Mouse (Mus musculus) bone marrow macrophage, adult 2 months (primary cell): ENCODE data around the gene Sox5. TPM values are rescaled to one million over a fixed set of nuclear protein-coding genes. Genes with fewer than 3 reads are reported as not detected.

Experiments
- H3K27ac ChIP-seq: 2 replicates; pipeline ENCODE4 v1.5.1; 2012; ENCODE audit warnings: low read depth, low read length; ENCODE audit not compliant: insufficient read depth
- H3K4me1 ChIP-seq: 2 replicates; pipeline ENCODE4 v1.6.1; 2012; ENCODE audit warnings: low read length; ENCODE audit not compliant: control insufficient read depth, insufficient read depth
- H3K4me3 ChIP-seq: 2 replicates; pipeline ENCODE4 v1.5.1; 2012; ENCODE audit warnings: mild to moderate bottlenecking, low read length, moderate library complexity; ENCODE audit not compliant: insufficient read depth
- CTCF ChIP-seq: IDR thresholded peaks from 2 replicates; pipeline ENCODE4 v1.5.1; 2012; ENCODE audit warnings: low read depth, mild to moderate bottlenecking, low read length, moderate library complexity
- POLR2A ChIP-seq: IDR thresholded peaks from 2 replicates; pipeline ENCODE4 v1.6.1; 2012; ENCODE audit warnings: mild to moderate bottlenecking, low read depth, low read length, borderline replicate concordance
- polyA plus RNA-seq: library from polyadenylated mRNA; stranded (reverse); fragments of >200 nt; gene quantifications from 2 replicates; pipeline ENCODE4 v1.2.4, GENCODE M21; 2012; ENCODE audit not compliant: missing spikeins, insufficient read depth, insufficient read length

Gene Sox5
- polyA plus RNA-seq, 1 experiment = 0.58 TPM

DNA sequence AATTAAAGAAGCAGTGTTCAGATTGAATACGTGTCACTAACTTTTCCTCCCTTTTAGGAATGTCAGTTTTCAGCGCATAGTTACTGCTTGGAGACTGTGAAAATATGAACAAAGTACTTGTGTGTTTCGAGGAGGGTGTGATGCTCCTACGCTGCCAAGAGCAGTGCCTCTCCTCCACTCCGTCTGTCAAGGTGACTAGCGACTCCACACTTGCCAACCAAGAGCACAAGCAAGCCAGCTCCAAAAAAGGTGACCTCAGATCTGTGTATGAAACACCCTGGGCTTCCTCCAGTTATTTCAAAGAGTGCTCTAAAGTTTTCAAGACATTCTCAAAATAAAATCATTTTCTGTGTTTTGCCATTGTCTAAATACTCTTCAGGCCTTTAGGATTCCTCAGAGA is 271.6 kb downstream of the Sox5 start:
- no peak overlapping the region for H3K27ac ChIP-seq
- H3K4me1 ChIP-seq = no peaks in the 10 kb centered on the region
- no peak for TF ChIP-seq POLR2A
- TF ChIP-seq CTCF = no peak
- H3K4me3 ChIP-seq = no peak overlapping the region

DNA sequence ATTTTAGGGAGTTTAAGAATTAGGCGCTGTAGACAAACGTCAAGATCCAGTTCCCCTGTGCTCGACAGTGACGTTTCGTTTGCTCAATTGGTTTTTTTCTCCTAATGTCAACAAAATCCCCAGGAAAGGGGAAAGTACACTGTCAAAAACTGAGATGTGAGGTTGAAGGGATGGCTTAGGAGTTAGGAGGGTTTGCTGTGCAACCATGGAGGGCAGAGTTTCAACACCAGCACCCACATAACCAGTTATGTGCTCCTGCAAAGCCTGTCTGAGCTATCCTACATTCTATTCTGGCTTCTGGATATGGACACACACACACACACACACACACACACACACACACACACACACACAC is 277.6 kb downstream of the Sox5 start:
- no peak overlapping the region for H3K4me3 ChIP-seq

DNA sequence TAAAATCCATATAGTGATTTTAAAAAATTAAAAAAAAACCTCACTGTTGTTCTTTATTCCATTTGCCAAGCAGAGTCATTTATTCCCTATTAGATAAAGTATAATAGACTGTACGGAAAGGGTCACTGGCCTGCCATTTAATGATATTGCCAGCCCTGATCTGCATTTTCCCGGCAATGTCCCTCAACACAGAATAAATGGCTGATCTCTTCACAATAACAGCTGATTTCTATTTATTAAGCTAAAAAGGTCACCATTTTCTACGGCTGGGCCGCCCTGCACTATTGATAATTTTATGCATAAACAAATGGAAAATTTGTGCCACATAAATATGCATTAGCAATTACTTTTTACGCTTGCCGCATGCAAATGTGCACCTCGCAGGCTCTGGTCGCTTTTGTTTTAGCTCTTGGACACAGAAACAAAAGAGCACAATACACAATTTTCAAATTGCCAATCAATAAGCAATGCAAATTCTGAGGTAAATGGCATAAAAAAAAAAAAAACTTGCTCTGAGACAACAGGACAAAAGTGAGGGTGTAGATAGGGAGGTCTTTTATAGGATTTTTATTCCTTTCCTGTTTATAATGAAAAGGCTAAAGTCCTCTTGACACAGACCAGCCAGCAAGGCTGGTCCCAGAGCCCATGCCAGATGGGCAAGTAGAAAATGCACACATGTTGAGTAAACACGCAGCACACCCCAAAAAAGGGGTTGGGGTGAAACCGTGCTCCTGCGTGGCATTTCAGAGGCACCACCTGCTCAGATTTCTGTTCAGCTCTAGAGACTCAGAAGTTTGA is 278.2 kb downstream of the Sox5 start:
- no peaks in the 10 kb centered on the region for H3K4me1 ChIP-seq
- TF ChIP-seq CTCF (no peak), POLR2A (no peak)
- H3K4me3 ChIP-seq = no peak overlapping the region
- no peak overlapping the region for H3K27ac ChIP-seq

More for the DNA sequence above, 277.6 kb downstream of the Sox5 start:
- Histone ChIP-seq H3K27ac (no peak overlapping the region), H3K4me1 (no peaks in the 10 kb centered on the region)
- no peak for TF ChIP-seq POLR2A
- TF ChIP-seq CTCF = no peak

- Histone ChIP-seq H3K4me1 (no peaks in the 10 kb centered on the region), H3K27ac (no peak overlapping the region), H3K4me3 (no peak overlapping the region)
- TF ChIP-seq POLR2A (no peak), CTCF (no peak)
Observed at GRCm38 (mm10) chr6:144501439-144501838, 280.3 kb downstream of the Sox5 start.

GRCm38 (mm10) chr6:144498177-144498576 is 283.6 kb downstream of the Sox5 start:
- no peaks in the 10 kb centered on the region for H3K4me1 ChIP-seq
- H3K4me3 ChIP-seq = no peak overlapping the region
- H3K27ac ChIP-seq = no peak overlapping the region
- TF ChIP-seq POLR2A (no peak), CTCF (no peak)

DNA sequence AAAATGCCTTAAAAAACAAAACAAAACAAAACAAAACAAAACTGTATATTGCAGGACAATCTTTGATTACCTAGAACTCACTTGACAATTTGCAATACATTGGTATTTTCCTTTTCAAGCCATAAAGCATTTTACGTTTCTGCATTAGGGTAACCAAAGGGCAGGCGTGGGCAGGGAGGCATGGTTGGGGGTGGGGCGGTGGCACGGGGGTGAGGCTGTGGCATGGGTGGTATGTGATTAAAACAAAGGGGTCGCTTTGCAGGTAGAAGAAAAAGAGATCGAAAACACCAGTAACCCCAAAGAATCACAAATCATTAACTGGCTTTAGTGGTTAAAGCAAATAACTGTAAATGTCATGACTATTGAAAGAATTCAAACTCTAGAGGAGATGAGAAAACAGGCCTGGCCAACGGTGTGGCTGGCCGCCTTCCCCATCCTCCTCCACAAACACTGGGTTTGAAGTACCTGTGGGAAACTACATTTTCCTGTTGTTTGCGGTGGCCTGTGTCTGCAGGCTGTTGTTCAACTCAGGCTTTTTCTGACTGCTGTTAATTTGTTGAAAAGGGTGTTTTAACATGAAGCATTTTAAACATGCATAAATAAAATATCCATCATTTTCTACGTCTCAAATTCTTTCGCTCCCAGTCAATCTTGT is 289.9 kb downstream of the Sox5 start:
- TF ChIP-seq CTCF (no peak), POLR2A (no peak)
- H3K4me3 ChIP-seq = no peak overlapping the region
- H3K4me1 ChIP-seq = no peaks in the 10 kb centered on the region
- H3K27ac ChIP-seq = no peak overlapping the region

- Histone ChIP-seq H3K4me1 (no peaks in the 10 kb centered on the region), H3K4me3 (no peak overlapping the region)
Observed at GRCm38 (mm10) chr6:144490896-144491295, 290.9 kb downstream of the Sox5 start.

GRCm38 (mm10) chr6:144485578-144485977 is 296.2 kb downstream of the Sox5 start:
- Histone ChIP-seq H3K27ac (no peak overlapping the region), H3K4me3 (no peak overlapping the region), H3K4me1 (no peaks in the 10 kb centered on the region)
- TF ChIP-seq CTCF (no peak), POLR2A (no peak)

More at GRCm38 (mm10) chr6:144490896-144491295, 290.9 kb downstream of the Sox5 start:
- no peak overlapping the region for H3K27ac ChIP-seq
- no peak for TF ChIP-seq CTCF
- no peak for TF ChIP-seq POLR2A

DNA sequence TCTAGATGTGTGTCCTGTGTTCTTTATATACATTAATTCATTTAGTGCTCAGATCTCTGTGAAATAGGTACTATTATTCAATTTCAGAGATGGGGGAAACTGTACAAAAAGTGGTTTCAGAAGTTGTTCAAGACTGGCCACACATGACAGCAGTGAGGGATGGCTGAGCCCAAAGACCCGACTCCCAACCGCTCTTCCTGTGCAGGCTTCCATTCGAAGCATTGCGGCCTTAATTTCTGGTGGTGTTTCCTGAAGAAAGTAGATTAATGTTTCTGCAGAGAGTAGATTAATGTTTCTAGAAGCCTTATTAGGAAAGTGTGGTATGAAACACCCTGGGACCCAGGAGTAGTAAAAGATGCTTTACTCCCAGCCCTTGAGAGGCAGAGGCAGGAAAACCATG is 298.6 kb downstream of the Sox5 start:
- Histone ChIP-seq H3K4me3 (no peak overlapping the region), H3K4me1 (no peaks in the 10 kb centered on the region), H3K27ac (no peak overlapping the region)
- TF ChIP-seq CTCF (no peak), POLR2A (no peak)
